Mouse (Mus musculus): ENCODE measurements around the gene Cd247. TPM values are rescaled to one million over a fixed set of nuclear protein-coding genes. Genes with fewer than 3 reads are reported as not detected.

The Cd247 gene
- polyA plus RNA-seq, 1 experiment from 2014 or later = 1.7 TPM

DNA sequence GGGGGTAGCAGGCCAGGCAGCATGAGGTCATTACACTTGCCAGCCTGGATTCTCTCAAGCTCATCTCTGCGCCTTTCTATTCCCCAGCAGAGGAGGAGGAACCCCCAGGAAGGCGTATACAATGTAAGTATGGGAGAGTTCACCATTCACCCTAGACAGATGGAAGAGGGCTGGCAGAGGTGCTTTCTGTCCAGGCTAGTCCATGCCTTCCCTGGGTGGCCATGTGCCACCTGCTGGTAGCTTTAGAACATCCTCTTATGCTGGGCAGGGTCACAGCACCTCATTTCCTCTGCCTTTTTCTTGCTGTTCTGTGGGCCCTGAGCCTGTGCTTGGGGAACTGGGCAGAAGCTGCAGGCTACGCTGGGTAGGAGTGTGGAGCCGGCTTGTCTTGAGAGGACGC is 69.9 kb downstream of the Cd247 start:
- H3K4me2 ChIP-seq = no peak overlapping the region
- 93% methylated on average over 5 of the region's 5 CpGs for WGBS
- no peak overlapping the region for H3K27ac ChIP-seq
- no peak for ATAC-seq (ENCODE audit: insufficient number of reproducible peaks, insufficient read depth, low FRiP score, low TSS enrichment, low read depth)
- no peaks in the 10 kb centered on the region for H3K27me3 ChIP-seq
- H3K9me3 ChIP-seq = no peaks in the 10 kb centered on the region
- H3K4me3 ChIP-seq = no peak overlapping the region
- no peak overlapping the region for H3K9ac ChIP-seq
- H3K36me3 ChIP-seq = no peaks in the 10 kb centered on the region
- H3K4me1 ChIP-seq = 0 out of 2 replicates have a peak, but pooled peaks cover 4% of the 10 kb centered on the region

DNA sequence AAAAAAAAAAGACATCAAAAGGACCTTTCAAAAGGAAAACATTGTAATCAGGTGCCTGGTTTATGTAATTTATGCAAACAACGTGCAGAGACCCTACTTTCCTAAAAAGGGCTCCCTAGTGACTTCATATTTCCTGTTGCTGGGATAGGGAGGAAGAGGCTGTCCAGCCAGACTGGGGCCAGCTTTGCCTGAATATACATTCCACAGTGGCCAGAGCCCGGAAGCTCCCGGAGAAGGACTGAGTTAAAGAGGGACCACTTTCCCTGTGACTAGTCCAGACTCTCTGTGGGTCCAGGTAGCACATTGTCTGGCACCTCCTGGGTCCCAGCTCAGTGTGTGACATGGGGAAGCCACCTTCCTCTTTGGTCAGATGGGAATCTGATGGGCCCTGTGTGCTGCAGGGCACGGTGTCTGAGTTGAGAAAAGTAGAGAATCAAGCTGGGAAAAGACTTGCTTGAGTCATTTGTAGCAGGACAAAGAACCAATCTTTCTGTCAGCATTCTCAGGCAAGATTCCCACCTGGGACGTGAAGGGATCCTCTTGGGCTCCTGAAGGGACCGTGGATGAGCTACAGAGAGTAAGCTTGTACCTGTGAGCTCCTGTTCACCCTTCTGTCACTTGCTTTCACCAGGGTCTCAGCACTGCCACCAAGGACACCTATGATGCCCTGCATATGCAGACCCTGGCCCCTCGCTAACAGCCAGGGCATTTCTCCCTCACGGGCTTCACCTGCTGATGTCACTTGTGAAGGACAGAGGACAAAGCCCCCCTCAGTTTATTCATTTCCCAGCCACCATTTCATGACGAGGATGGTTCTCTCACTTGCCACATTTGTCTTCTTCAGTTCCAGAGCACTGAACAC is 72.1 kb downstream of the Cd247 start:
- H3K36me3 ChIP-seq = no peaks in the 10 kb centered on the region
- no peak for ATAC-seq (ENCODE audit: insufficient number of reproducible peaks, insufficient read depth, low FRiP score, low TSS enrichment, low read depth)
- peaks cover 16% of the 10 kb centered on the region for H3K4me1 ChIP-seq
- no peak overlapping the region for H3K4me3 ChIP-seq
- H3K9ac ChIP-seq = no peak overlapping the region
- no peak overlapping the region; the same call in 1 of the 2 replicates for H3K27ac ChIP-seq
- H3K9me3 ChIP-seq = no peaks in the 10 kb centered on the region
- no peak overlapping the region for H3K4me2 ChIP-seq
- 68% methylated on average over 9 of the region's 9 CpGs for WGBS
- H3K27me3 ChIP-seq = no peaks in the 10 kb centered on the region

- Histone ChIP-seq H3K27me3 (no peaks in the 10 kb centered on the region), H3K9me3 (no peaks in the 10 kb centered on the region), H3K36me3 (no peaks in the 10 kb centered on the region), H3K9ac (no peak overlapping the region), H3K4me3 (no peak overlapping the region), H3K4me2 (no peak overlapping the region), H3K4me1 (peaks cover 16% of the 10 kb centered on the region), H3K27ac (no peak overlapping the region)
- WGBS = 73% methylated on average over 3 of the region's 3 CpGs
- no peak for ATAC-seq (ENCODE audit: insufficient number of reproducible peaks, insufficient read depth, low FRiP score, low TSS enrichment, low read depth)
Measured at GRCm38 (mm10) chr1:165861235-165861609, 72.7 kb downstream of the Cd247 start.

GRCm38 (mm10) chr1:165862059-165862458 is 73.6 kb downstream of the Cd247 start:
- Histone ChIP-seq H3K4me1 (peaks cover 20% of the 10 kb centered on the region), H3K9ac (no peak overlapping the region), H3K27ac (no peak overlapping the region), H3K4me3 (no peak overlapping the region), H3K4me2 (no peak overlapping the region), H3K27me3 (no peaks in the 10 kb centered on the region), H3K36me3 (no peaks in the 10 kb centered on the region), H3K9me3 (no peaks in the 10 kb centered on the region)
- ATAC-seq (ENCODE audit: insufficient number of reproducible peaks, insufficient read depth, low FRiP score, low TSS enrichment, low read depth) = no peak
- 75% methylated on average over 7 of the region's 7 CpGs for WGBS

- no peaks in the 10 kb centered on the region for H3K36me3 ChIP-seq
- ATAC-seq (ENCODE audit: insufficient number of reproducible peaks, insufficient read depth, low FRiP score, low TSS enrichment, low read depth) = no peak
- H3K27me3 ChIP-seq = no peaks in the 10 kb centered on the region
- 39% methylated on average over 14 of the region's 14 CpGs for WGBS
- H3K4me1 ChIP-seq = peaks cover 20% of the 10 kb centered on the region
- H3K4me3 ChIP-seq = no peak overlapping the region
- H3K9me3 ChIP-seq = no peaks in the 10 kb centered on the region
- H3K27ac ChIP-seq = no peak overlapping the region
- no peak overlapping the region for H3K4me2 ChIP-seq
- H3K9ac ChIP-seq = no peak overlapping the region
Measured at GRCm38 (mm10) chr1:165864864-165865795, 76.6 kb downstream of the Cd247 start.

- WGBS = 77% methylated on average over 5 of the region's 5 CpGs
- H3K9me3 ChIP-seq = no peaks in the 10 kb centered on the region
- peaks cover 20% of the 10 kb centered on the region for H3K4me1 ChIP-seq
- H3K9ac ChIP-seq = no peak overlapping the region
- no peak overlapping the region for H3K4me3 ChIP-seq
- no peak for ATAC-seq (ENCODE audit: insufficient number of reproducible peaks, insufficient read depth, low FRiP score, low TSS enrichment, low read depth)
- no peaks in the 10 kb centered on the region for H3K27me3 ChIP-seq
- no peaks in the 10 kb centered on the region for H3K36me3 ChIP-seq
- no peak overlapping the region for H3K27ac ChIP-seq
- H3K4me2 ChIP-seq = no peak overlapping the region
Measured at GRCm38 (mm10) chr1:165866630-165867280, 78.3 kb downstream of the Cd247 start.

DNA sequence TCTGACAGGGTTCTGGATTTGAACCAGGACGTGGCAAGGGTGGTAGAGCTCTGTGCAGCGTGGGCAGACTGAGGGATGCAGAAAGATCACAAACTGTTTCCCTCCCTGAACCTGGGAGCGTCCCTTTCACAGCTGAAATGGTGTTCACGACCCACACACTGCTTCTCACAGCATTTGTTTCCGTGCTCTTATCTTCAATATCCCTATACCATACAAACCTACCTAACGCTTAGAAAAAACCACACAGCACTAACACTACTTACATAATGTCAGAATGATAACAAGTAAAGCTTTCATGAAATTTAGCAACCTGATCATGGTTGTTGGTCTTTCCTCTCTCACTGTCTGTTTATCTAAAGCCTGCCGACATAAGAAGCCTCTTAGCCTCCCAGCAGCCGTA is 80.2 kb downstream of the Cd247 start:
- Histone ChIP-seq H3K4me1 (peaks cover 16% of the 10 kb centered on the region), H3K27ac (no peak overlapping the region), H3K36me3 (0 out of 2 replicates have a peak, but pooled peaks cover under 1% of the 10 kb centered on the region), H3K9me3 (no peaks in the 10 kb centered on the region), H3K4me3 (no peak overlapping the region), H3K9ac (no peak overlapping the region), H3K27me3 (no peaks in the 10 kb centered on the region), H3K4me2 (no peak overlapping the region)
- WGBS = 88% methylated on average over 8 of the region's 8 CpGs
- ATAC-seq (ENCODE audit: insufficient number of reproducible peaks, insufficient read depth, low FRiP score, low TSS enrichment, low read depth) = no peak

- no peak for ATAC-seq (ENCODE audit: insufficient number of reproducible peaks, insufficient read depth, low FRiP score, low TSS enrichment, low read depth)
- no peak overlapping the region for H3K4me2 ChIP-seq
- H3K27me3 ChIP-seq = no peaks in the 10 kb centered on the region
- H3K9me3 ChIP-seq = no peaks in the 10 kb centered on the region
- WGBS = 54% methylated on average over 8 of the region's 8 CpGs
- no peaks in the 10 kb centered on the region for H3K4me1 ChIP-seq
- no peak overlapping the region for H3K27ac ChIP-seq
- H3K36me3 ChIP-seq = peaks cover 34% of the 10 kb centered on the region
- no peak overlapping the region for H3K4me3 ChIP-seq
- H3K9ac ChIP-seq = no peak overlapping the region
Measured at GRCm38 (mm10) chr1:165874645-165875044, 86.2 kb downstream of the Cd247 start.

- peaks cover 40% of the 10 kb centered on the region for H3K36me3 ChIP-seq
- H3K27me3 ChIP-seq = no peaks in the 10 kb centered on the region
- 93% methylated on average over 6 of the region's 6 CpGs for WGBS
- no peaks in the 10 kb centered on the region for H3K4me1 ChIP-seq
- no peak overlapping the region for H3K4me2 ChIP-seq
- H3K4me3 ChIP-seq = no peak overlapping the region
- no peak for ATAC-seq (ENCODE audit: insufficient number of reproducible peaks, insufficient read depth, low FRiP score, low TSS enrichment, low read depth)
- no peak overlapping the region for H3K27ac ChIP-seq
- no peak overlapping the region for H3K9ac ChIP-seq
- no peaks in the 10 kb centered on the region for H3K9me3 ChIP-seq
Measured at GRCm38 (mm10) chr1:165875520-165876284, 87.2 kb downstream of the Cd247 start.

GRCm38 (mm10) chr1:165878751-165879150 is 90.3 kb downstream of the Cd247 start:
- ATAC-seq (ENCODE audit: insufficient number of reproducible peaks, insufficient read depth, low FRiP score, low TSS enrichment, low read depth) = no peak
- H3K36me3 ChIP-seq = peaks cover 44% of the 10 kb centered on the region
- WGBS = 96% methylated on average over 2 of the region's 2 CpGs

More at GRCm38 (mm10) chr1:165878751-165879150, 90.3 kb downstream of the Cd247 start:
- Histone ChIP-seq H3K4me3 (no peak overlapping the region), H3K9me3 (no peaks in the 10 kb centered on the region), H3K4me1 (no peaks in the 10 kb centered on the region), H3K27me3 (no peaks in the 10 kb centered on the region), H3K4me2 (no peak overlapping the region), H3K9ac (no peak overlapping the region), H3K27ac (no peak overlapping the region)

Measured in embryonic facial prominence, embryonic 13.5 days (tissue).